Mouse (Mus musculus): ENCODE measurements around the gene Csf2rb. TPM values are rescaled to one million over a fixed set of nuclear protein-coding genes. Genes with fewer than 3 reads are reported as not detected.

Gene Csf2rb
- polyA plus RNA-seq, 1 experiment from 2014 or later: 1.1 TPM

GRCm38 (mm10) chr15:78365916-78366315, 40.4 kb downstream of the Csf2rb start:
- no peaks in the 10 kb centered on the region for H3K4me1 ChIP-seq (replicated peaks)
- no peak overlapping the region for H3K9ac ChIP-seq
- 43% methylated on average over 2 of the region's 2 CpGs for WGBS
- no peak overlapping the region for H3K4me2 ChIP-seq
- 0 out of 2 replicates have a peak, but pooled peaks cover 3% of the 10 kb centered on the region for H3K9me3 ChIP-seq
- H3K4me3 ChIP-seq: no peak overlapping the region
- H3K27me3 ChIP-seq: peaks cover 20% of the 10 kb centered on the region
- no peak overlapping the region for H3K27ac ChIP-seq (replicated peaks)
- no peaks in the 10 kb centered on the region for H3K36me3 ChIP-seq
- no peak for ATAC-seq (ENCODE audit: low read depth)

- Histone ChIP-seq H3K4me1 (replicated peaks) (no peaks in the 10 kb centered on the region), H3K27ac (replicated peaks) (no peak overlapping the region), H3K9ac (no peak overlapping the region), H3K36me3 (no peaks in the 10 kb centered on the region), H3K4me2 (no peak overlapping the region), H3K9me3 (0 out of 2 replicates have a peak, but pooled peaks cover 3% of the 10 kb centered on the region), H3K4me3 (no peak overlapping the region), H3K27me3 (peaks cover 23% of the 10 kb centered on the region)
- 82% methylated on average over 8 of the region's 8 CpGs for WGBS
- ATAC-seq (ENCODE audit: low read depth): no peak
Observed at GRCm38 (mm10) chr15:78366875-78367274, 41.3 kb downstream of the Csf2rb start.

DNA sequence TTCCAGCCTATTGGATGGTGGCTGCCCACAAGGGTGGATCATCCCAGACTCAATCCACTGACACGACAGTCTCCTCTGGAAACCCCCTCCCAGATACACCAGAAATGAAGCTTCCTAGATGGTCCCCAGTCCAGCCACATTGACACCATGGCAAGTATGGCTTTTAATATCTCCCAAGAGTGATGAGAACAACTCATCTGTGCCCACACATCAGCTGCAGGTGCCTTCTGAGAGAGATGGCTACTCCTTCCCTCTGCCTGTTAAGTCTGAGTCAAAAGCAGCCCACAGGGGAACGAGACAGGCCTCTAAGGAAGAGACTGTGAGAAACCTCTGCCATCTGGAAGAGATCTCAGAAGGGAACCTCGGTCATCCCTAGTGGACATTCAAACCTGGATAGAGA, 42.3 kb downstream of the Csf2rb start:
- no peak for ATAC-seq (ENCODE audit: low read depth)
- no peaks in the 10 kb centered on the region for H3K36me3 ChIP-seq
- 66% methylated on average over 3 of the region's 3 CpGs for WGBS
- H3K9me3 ChIP-seq: 0 out of 2 replicates have a peak, but pooled peaks cover 3% of the 10 kb centered on the region
- no peak overlapping the region for H3K4me3 ChIP-seq
- H3K4me1 ChIP-seq (replicated peaks): no peaks in the 10 kb centered on the region
- peaks cover 23% of the 10 kb centered on the region for H3K27me3 ChIP-seq
- no peak overlapping the region for H3K9ac ChIP-seq
- no peak overlapping the region for H3K4me2 ChIP-seq
- H3K27ac ChIP-seq (replicated peaks): no peak overlapping the region

- H3K4me3 ChIP-seq: no peak overlapping the region
- H3K9ac ChIP-seq: no peak overlapping the region
- no peak overlapping the region for H3K27ac ChIP-seq (replicated peaks)
- H3K9me3 ChIP-seq: no peaks in the 10 kb centered on the region
- no peaks in the 10 kb centered on the region for H3K4me1 ChIP-seq (replicated peaks)
- no peaks in the 10 kb centered on the region for H3K36me3 ChIP-seq
- H3K27me3 ChIP-seq: peaks cover 23% of the 10 kb centered on the region
- ATAC-seq (ENCODE audit: low read depth): no peak
- 11% methylated on average over 8 of the region's 8 CpGs for WGBS
- H3K4me2 ChIP-seq: no peak overlapping the region
Observed at GRCm38 (mm10) chr15:78368926-78369346, 43.4 kb downstream of the Csf2rb start.

DNA sequence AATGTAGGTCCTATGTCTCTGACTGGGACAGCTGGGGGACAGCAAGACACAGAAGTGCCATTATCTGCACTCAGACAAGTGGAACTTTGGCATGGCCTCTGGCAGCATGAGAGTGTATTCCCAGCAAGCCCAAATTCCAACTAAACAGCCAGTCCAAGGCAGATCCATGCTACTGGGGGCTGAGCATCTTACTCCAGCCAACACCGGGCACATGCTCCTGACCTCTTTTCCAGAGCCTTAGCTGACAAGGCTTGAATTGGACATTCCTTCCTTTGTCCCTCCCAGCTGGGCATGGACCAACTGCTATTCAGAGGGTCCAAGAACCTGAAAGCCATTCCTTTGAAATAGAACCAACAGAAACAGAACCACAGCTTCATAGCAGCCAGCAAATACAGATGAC, 44.1 kb downstream of the Csf2rb start:
- Histone ChIP-seq H3K9ac (no peak overlapping the region), H3K4me3 (no peak overlapping the region), H3K27me3 (peaks cover 23% of the 10 kb centered on the region), H3K4me1 (replicated peaks) (no peaks in the 10 kb centered on the region), H3K4me2 (no peak overlapping the region), H3K27ac (replicated peaks) (no peak overlapping the region), H3K9me3 (no peaks in the 10 kb centered on the region), H3K36me3 (no peaks in the 10 kb centered on the region)
- 70% methylated on average over 1 of the region's 1 CpGs for WGBS
- ATAC-seq (ENCODE audit: low read depth): no peak

GRCm38 (mm10) chr15:78372796-78373195, 47.2 kb downstream of the Csf2rb start:
- H3K4me3 ChIP-seq: no peak overlapping the region
- no peak overlapping the region for H3K9ac ChIP-seq
- no peak overlapping the region for H3K27ac ChIP-seq (replicated peaks)
- no peaks in the 10 kb centered on the region for H3K9me3 ChIP-seq
- no peak for ATAC-seq (ENCODE audit: low read depth)
- 81% methylated on average over 3 of the region's 3 CpGs for WGBS
- no peaks in the 10 kb centered on the region for H3K36me3 ChIP-seq
- H3K4me2 ChIP-seq: no peak overlapping the region
- H3K4me1 ChIP-seq (replicated peaks): no peaks in the 10 kb centered on the region
- H3K27me3 ChIP-seq: peaks cover 20% of the 10 kb centered on the region

GRCm38 (mm10) chr15:78374204-78374603, 48.7 kb downstream of the Csf2rb start:
- H3K4me2 ChIP-seq: no peak overlapping the region
- H3K9me3 ChIP-seq: no peaks in the 10 kb centered on the region
- no peaks in the 10 kb centered on the region for H3K36me3 ChIP-seq
- no peak overlapping the region for H3K27ac ChIP-seq (replicated peaks)
- H3K9ac ChIP-seq: no peak overlapping the region
- no peak overlapping the region for H3K4me3 ChIP-seq
- ATAC-seq (ENCODE audit: low read depth): no peak
- no peaks in the 10 kb centered on the region for H3K4me1 ChIP-seq (replicated peaks)
- H3K27me3 ChIP-seq: 0 out of 2 replicates have a peak, but pooled peaks cover 7% of the 10 kb centered on the region
- 62% methylated on average over 3 of the region's 3 CpGs for WGBS

DNA sequence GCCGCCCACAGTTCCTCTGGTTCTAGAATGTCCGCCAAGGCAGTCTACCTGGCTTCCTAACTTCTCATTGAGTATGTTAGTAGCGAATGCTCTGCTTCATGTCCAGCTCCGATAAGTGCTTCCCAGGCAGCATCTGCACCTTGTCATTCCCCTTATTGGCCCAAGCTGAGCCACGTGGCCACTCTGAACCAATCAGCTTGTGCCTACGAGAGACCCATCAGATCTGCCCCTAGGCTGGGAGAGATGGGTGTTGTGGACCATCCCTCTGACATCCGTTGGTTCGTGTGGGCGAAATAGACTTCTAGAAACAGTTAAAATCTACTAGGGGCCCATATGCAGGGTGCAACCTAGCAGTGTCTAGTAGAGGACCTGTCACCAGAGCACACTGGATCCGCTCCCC, 52.3 kb downstream of the Csf2rb start:
- H3K4me2 ChIP-seq: no peak overlapping the region
- no peak overlapping the region for H3K27ac ChIP-seq (replicated peaks)
- no peak overlapping the region for H3K9ac ChIP-seq
- no peaks in the 10 kb centered on the region for H3K4me1 ChIP-seq (replicated peaks)
- H3K36me3 ChIP-seq: no peaks in the 10 kb centered on the region
- no peak for ATAC-seq (ENCODE audit: low read depth)
- H3K9me3 ChIP-seq: no peaks in the 10 kb centered on the region
- WGBS: 84% methylated on average over 10 of the region's 10 CpGs
- 0 out of 2 replicates have a peak, but pooled peaks cover 3% of the 10 kb centered on the region for H3K27me3 ChIP-seq
- no peak overlapping the region for H3K4me3 ChIP-seq

- H3K27ac ChIP-seq (replicated peaks): no peak overlapping the region
- 0 out of 2 replicates have a peak, but pooled peaks cover 3% of the 10 kb centered on the region for H3K27me3 ChIP-seq
- no peak overlapping the region for H3K4me2 ChIP-seq
- 87% methylated on average over 10 of the region's 10 CpGs for WGBS
- H3K9me3 ChIP-seq: no peaks in the 10 kb centered on the region
- H3K36me3 ChIP-seq: no peaks in the 10 kb centered on the region
- no peak overlapping the region for H3K4me3 ChIP-seq
- no peak overlapping the region for H3K9ac ChIP-seq
- no peaks in the 10 kb centered on the region for H3K4me1 ChIP-seq (replicated peaks)
- no peak for ATAC-seq (ENCODE audit: low read depth)
Observed at GRCm38 (mm10) chr15:78378556-78378955, 53.0 kb downstream of the Csf2rb start.

DNA sequence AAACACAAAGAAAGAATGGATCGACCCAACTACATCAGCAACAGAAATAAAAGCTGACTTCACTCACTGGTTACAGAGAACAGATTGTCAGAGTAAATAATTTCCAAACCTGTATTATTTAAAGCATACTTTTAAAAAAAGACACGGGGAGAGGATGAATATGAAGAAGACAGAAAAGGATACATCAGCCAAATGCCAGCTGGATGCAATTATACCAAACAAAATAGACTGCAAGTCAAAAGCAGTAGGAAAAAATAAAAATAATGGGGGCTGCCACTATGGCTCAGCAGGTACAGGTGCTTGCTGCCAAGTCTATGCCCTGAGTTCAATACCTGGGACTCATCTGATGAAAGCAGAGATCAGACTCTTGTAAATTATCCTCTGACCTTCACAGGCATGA, 54.7 kb downstream of the Csf2rb start:
- no peaks in the 10 kb centered on the region for H3K9me3 ChIP-seq
- H3K4me2 ChIP-seq: no peak overlapping the region
- H3K4me3 ChIP-seq: no peak overlapping the region
- H3K36me3 ChIP-seq: no peaks in the 10 kb centered on the region
- peaks cover 14% of the 10 kb centered on the region for H3K4me1 ChIP-seq (replicated peaks)
- 84% methylated on average over 2 of the region's 2 CpGs for WGBS
- no peak for ATAC-seq (ENCODE audit: low read depth)
- no peak overlapping the region for H3K27ac ChIP-seq (replicated peaks)
- H3K9ac ChIP-seq: no peak overlapping the region
- 0 out of 2 replicates have a peak, but pooled peaks cover 3% of the 10 kb centered on the region for H3K27me3 ChIP-seq

GRCm38 (mm10) chr15:78380741-78381140, 55.2 kb downstream of the Csf2rb start:
- Histone ChIP-seq H3K4me3 (no peak overlapping the region), H3K9ac (no peak overlapping the region), H3K27ac (replicated peaks) (no peak overlapping the region), H3K4me1 (replicated peaks) (peaks cover 14% of the 10 kb centered on the region), H3K4me2 (no peak overlapping the region), H3K36me3 (no peaks in the 10 kb centered on the region), H3K27me3 (0 out of 2 replicates have a peak, but pooled peaks cover 3% of the 10 kb centered on the region), H3K9me3 (no peaks in the 10 kb centered on the region)
- no peak for ATAC-seq (ENCODE audit: low read depth)
- WGBS: 70% methylated on average over 4 of the region's 4 CpGs

DNA sequence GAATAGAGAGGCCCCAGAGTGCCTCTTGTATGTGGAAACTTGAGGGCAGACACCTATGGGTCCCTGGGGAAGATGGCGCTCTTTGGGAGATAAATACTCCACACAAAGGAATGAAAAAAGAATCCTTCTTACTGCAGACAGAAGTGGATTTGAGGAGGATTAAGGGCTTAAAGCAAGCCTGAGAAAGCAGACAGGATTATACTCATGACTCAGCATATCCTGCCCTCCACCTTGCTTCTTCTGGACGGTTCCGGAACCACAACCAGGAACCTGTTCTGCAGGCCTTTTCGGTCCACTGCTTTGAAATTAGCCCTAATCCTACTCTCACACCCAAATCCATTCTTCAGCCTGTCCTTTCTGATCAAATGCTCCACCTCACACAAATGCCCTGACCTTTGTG, 56.6 kb downstream of the Csf2rb start:
- Histone ChIP-seq H3K27me3 (0 out of 2 replicates have a peak, but pooled peaks cover 3% of the 10 kb centered on the region), H3K9ac (no peak overlapping the region), H3K4me3 (no peak overlapping the region), H3K27ac (replicated peaks) (no peak overlapping the region), H3K4me1 (replicated peaks) (peaks cover 14% of the 10 kb centered on the region), H3K9me3 (no peaks in the 10 kb centered on the region), H3K36me3 (no peaks in the 10 kb centered on the region), H3K4me2 (no peak overlapping the region)
- no peak for ATAC-seq (ENCODE audit: low read depth)
- WGBS: 95% methylated on average over 4 of the region's 4 CpGs
